8 mouse cellular contexts compared by ENCODE assay signal in the genomic region with DNA sequence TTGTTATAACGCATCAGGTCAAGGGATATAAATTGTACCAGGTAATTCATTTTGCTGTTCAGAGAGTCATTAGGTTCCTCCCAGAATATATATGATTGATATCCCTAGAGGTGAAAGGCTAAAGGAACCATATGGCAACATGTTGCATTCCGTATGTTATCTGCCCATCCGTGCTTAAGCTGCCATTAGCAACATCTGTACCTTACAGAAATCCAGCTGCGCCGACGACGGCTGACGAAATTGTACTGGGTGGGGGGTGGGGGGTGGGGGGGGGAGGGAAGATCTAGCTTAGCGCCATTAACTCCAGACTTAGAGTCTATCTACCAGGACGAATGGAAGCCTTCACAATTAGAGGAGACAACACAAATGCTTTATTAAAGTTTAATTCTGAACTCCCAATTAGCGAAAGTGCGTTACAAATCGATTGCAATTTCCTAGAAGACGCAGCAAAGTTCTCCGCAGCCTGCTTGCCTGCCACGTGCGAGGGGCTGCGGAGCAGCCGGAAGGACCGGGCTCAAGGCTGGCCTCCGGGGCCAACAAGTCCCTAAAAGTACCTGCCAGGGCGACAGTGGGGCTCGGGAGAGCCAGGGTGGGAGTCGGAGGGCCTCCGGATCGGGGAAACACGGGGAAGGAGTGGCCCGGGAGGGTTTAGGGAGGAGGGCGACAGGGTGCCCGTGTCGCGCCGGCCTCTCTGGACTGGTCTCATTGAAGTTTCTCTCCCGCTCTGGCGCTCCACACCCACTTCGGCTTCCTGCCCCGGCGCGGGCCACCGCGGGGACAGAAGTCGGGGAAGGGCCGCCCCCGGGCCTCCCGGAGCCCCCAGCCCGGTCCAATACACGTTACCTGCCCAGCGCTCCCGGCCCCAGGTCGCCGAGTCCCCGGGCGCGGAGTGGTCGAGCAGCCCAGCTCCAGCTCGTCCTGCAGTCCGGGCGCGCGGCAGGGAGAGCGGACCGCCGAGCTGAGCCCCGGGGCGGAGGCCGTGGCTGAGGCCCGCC. TPM values are rescaled to one million over a fixed set of nuclear protein-coding genes. Genes with fewer than 3 reads are reported as not detected.
DNase-seq lines count a peak whose midpoint lies in the region; ATAC-seq lines count a peak whose summit lies in the region.

No protein-coding gene starts in this region.

- peak overlapping the region; percentile 98 for H3K4me3 ChIP-seq in embryonic facial prominence, embryonic 10.5 days
- H3K4me3 ChIP-seq in lung, embryonic 16.5 days (ENCODE audit: low read length): peak overlapping the region; percentile 88

- peak; percentile 39 to 50 for DNase-seq in B cell, adult 2 months
- DNase-seq in adipocyte (ENCODE audit: low spot score): peak; percentile 43
- peak; percentile 78 for DNase-seq in embryonic facial prominence, embryonic 10.5 days (ENCODE audit: low spot score)
- DNase-seq in heart, adult 8-10 months (ENCODE audit: low spot score): peak; percentile 54
- peak; percentile 67 for DNase-seq in kidney, adult 18-20 months
- no peak for DNase-seq in right cerebral cortex, postnatal 36 days (ENCODE audit: low spot score in 2 of 2)

- ATAC-seq in lung, embryonic 16.5 days (ENCODE audit: low read depth): peak; percentile 80
- ATAC-seq in neutrophil, adult 5-6 weeks (ENCODE audit: extremely low read depth, insufficient number of reproducible peaks, low FRiP score, poor library complexity, severe bottlenecking): 0 out of 2 replicates have a peak, but pooled peaks have one; percentile 30

- H3K4me2 ChIP-seq in lung, embryonic 16.5 days (ENCODE audit: low read depth, low read length): peak overlapping the region; percentile 72

- peaks cover 22% of the 10 kb centered on the region for H3K4me1 ChIP-seq in embryonic facial prominence, embryonic 10.5 days
- H3K4me1 ChIP-seq in lung, embryonic 16.5 days (replicated peaks; ENCODE audit: control insufficient read depth, insufficient read depth, low read length): 0 out of 2 replicates have a peak, but pooled peaks cover 3% of the 10 kb centered on the region

- 1% methylated on average over 67 of the region's 67 CpGs for WGBS in embryonic facial prominence, embryonic 10.5 days
- under 1% methylated on average over 52 of the region's 67 CpGs for WGBS in lung, embryonic 16.5 days

- H3K27ac ChIP-seq in embryonic facial prominence, embryonic 10.5 days (replicated peaks): peak overlapping the region; percentile 100
- H3K27ac ChIP-seq in lung, embryonic 16.5 days (ENCODE audit: low read length): peak overlapping the region; percentile 93

- H3K9ac ChIP-seq in lung, embryonic 16.5 days (ENCODE audit: low read length): peak overlapping the region; percentile 84

- no peaks in the 10 kb centered on the region for H3K9me3 ChIP-seq in embryonic facial prominence, embryonic 10.5 days
- no peaks in the 10 kb centered on the region for H3K9me3 ChIP-seq in lung, embryonic 16.5 days (ENCODE audit: control insufficient read depth, low read length)

- peaks cover 5% of the 10 kb centered on the region; the same call in 1 of the 2 replicates for H3K36me3 ChIP-seq in embryonic facial prominence, embryonic 10.5 days (replicated peaks)
- no peaks in the 10 kb centered on the region for H3K36me3 ChIP-seq in lung, embryonic 16.5 days (ENCODE audit: control insufficient read depth, insufficient read depth, low read length)

- peaks cover 7% of the 10 kb centered on the region; the same call in 1 of the 2 replicates for H3K27me3 ChIP-seq in embryonic facial prominence, embryonic 10.5 days (replicated peaks; ENCODE audit: low read depth, poor library complexity, severe bottlenecking)
- H3K27me3 ChIP-seq in lung, embryonic 16.5 days (ENCODE audit: control insufficient read depth, insufficient read depth, low read depth, low read length): no peaks in the 10 kb centered on the region

RNA-seq across cellular contexts. Expression of gene Nr4a2, which starts 0.5 kb away (rescaled TPM):
- polyA plus RNA-seq in embryonic facial prominence, embryonic 10.5 days (2016; fragmentation: Nextera tagmentation; extraction: Ambion mirVana): 5.3 and 6.5 TPM in 2 replicates
- total RNA-seq in heart, adult 8-10 months (2022): 1 to 10 TPM in 2 of 4 experiments, under 1 TPM in 2; 0.53 to 2.1 (median 1.2) TPM
- 3.4 and 4.4 TPM in 2 replicates for polyA plus RNA-seq in lung, embryonic 16.5 days (2015; fragmentation: Nextera tagmentation; extraction: Ambion mirVana)
- total RNA-seq in neutrophil, adult 5-6 weeks (2017): 0.37 TPM in 1 of 2 replicates, not detected in the other

Comparison
In these comparisons a context has a peak if more than half of its experiments do, and no peak if none do; other contexts are left out.
1. DNase-seq: peak in B cell, adult 2 months (2 of 2), adipocyte (single experiment), embryonic facial prominence, embryonic 10.5 days (single experiment), heart, adult 8-10 months (single experiment) and kidney, adult 18-20 months (single experiment); none in right cerebral cortex, postnatal 36 days (0 of 2).